Mouse (Mus musculus) spleen, postnatal 0 days (tissue): Measurements from ENCODE around the gene Chac2. TPM values are rescaled to one million over a fixed set of nuclear protein-coding genes. Genes with fewer than 3 reads are reported as not detected.

Experiments
- polyA plus RNA-seq: library from polyadenylated mRNA; unstranded; fragments of >200 nt; fragmentation: Nextera tagmentation; extraction: Ambion mirVana; gene quantifications from 2 replicates; pipeline ENCODE4 v1.2.1, GENCODE M21; 2015

The Chac2 gene
- 62.6 and 75.5 TPM in 2 replicates for polyA plus RNA-seq

DNA sequence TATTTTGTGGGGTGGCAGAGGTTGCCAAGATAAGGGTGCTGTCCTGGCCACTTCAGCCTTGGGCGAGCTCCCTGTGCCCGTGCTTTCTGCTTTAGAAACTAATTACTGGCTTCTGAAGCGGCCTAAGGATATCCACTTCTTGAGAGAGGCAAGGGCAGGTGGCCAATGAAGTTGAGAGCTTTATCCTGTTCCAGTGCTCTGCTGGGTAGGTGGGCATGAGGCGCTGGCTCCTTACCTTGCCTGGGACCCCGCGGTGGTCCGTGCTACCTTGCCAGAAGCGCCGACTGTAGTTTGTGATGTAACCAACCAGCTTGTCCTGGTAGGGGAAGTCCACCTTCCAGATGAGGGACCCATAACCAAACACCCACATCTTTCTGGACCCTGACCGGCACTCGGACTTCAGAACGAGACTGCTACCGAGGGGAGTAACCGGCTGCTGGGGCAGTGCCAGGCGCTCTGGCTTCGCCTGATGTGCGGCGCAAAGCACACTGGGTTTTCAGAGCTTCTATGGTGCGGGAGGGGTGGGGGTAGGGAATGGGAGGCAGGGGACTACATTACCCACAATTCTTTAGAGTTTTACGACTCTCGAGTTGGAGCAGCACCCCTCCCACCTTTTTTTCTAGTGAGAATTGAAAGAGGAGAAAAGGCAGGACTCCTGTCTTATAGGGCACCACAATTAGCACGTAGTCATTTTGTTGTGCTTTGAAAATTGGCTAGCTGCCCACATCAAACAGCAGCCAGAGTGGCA is at the start of gene Chac2:
TSS of gene Chac2 (minus strand) at position 474 of the 748 bp plus-strand sequence.

DNA sequence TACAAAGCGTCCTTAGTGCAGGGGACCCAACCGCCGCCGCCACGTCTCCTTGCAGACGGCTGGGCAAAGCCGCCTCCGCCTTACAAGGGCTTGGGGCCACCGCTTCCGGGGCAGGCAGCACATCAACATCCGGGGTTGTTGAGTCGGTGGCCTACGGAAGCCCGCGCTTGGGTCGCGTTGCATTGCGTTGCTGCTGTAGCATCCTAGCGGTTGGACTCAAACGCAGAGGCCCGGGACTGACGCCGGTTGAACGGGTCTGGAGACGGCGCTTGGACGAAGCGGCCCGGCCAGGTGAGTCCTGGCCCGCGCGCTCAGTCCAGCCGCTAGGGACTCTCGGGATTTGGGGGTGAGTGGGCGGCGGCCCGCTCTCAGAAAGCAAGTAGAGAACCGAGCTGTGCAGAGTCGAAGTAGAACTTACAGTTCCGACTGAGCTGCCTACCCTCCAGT is 31.8 kb downstream of the Chac2 start, which contains the start of gene Erlec1:
TSS of gene Erlec1 (minus strand) at position 57 of the 447 bp plus-strand sequence.

Other genes starting within 250 kb of the Chac2 start
- gene Psme4, start 214.6 kb downstream of the Chac2 start, polyA plus RNA-seq = 14.3 and 15.2 TPM in 2 replicates
- gene Gpr75, start 101.0 kb downstream of the Chac2 start, polyA plus RNA-seq = 0.05 and 0.07 TPM in 2 replicates
- gene Asb3, start 100.9 kb downstream of the Chac2 start, polyA plus RNA-seq = 15.2 and 16.6 TPM in 2 replicates
- 14.3 and 14.4 TPM in 2 replicates for gene Erlec1, start 32.0 kb downstream of the Chac2 start, polyA plus RNA-seq
- gene Gm17332, start 196.1 kb upstream of the Chac2 start, polyA plus RNA-seq = not detected in 2 replicates